Mouse (Mus musculus): ENCODE measurements around the gene Foxq1.

The Foxq1 gene

DNA sequence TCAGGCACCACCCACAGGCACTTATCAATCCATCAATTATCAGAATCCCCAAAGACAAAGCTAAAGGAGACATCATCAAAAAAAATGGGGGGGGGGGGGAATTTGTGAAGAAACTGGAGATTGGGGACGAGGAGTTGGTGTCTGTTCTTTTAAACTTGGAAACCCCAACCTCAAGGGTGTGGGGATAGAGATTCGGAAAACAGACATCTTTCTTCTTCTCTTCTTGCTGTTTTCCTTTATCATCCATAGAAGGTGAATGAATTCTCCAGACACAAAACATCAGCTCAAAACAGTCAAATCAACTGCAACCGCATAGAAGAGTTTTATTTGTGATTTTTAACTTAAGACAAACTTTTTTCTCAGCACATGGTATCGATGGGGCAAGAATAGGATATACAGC lies at the start of gene Foxq1:
Gene Foxq1, plus strand, starts transcription at position 301 of the 400 bp plus-strand sequence.
- DNase-seq (ENCODE audit: low read depth, low spot score) = no peak

DNA sequence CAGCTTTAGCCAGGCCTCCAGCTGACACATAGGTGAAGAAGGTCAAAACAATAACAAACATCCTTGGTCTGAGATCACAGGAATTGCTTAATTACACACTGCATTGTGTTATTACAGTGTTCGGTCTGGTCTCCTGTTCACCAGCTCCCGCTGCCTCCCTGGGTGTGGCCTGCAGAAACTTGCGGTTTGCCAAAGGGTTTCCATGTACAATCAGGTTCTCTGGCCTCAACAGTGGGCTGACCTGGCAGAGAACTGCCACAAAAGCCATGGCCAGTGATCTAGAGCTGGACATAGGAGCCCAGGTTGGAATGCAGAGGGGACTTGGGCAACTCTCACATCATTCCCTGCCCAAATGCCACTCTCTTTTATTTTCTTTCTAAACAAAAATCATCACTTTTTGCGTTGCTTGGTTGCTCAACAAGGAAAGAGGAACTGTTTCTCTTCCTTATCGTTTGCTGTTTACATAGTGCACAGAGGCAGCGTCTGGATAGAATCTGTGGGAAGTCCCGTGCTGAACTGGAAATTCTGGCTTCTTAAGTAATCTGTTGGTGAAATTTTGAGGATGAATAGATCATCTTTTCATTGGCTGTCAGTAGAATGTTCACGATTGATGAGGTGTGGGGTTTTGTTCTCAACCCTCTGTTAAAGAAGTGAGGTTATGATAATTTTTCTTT lies 49.3 kb upstream of the Foxq1 start:
- DNase-seq (ENCODE audit: low read depth, low spot score) = no peak

DNA sequence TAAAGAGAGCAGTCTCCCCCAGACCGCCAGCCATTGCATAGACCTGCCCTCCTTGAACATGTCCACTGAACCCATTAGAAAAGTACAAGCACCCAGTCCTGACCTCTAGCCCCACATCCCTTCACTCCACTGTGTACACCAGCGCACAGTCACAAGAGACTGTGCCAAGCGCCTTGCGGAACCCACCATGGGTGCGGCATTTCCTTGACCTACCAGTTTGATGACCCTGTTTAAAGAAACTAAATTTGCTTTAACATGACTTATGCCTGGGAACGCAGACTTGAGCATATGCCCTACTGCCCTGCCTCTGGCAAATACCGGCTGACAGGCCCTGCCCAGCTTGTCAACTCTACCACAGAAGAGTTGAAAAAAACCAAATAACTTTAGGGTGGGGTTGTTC lies 40.7 kb upstream of the Foxq1 start:
- DNase-seq (ENCODE audit: low read depth, low spot score) = no peak

DNA sequence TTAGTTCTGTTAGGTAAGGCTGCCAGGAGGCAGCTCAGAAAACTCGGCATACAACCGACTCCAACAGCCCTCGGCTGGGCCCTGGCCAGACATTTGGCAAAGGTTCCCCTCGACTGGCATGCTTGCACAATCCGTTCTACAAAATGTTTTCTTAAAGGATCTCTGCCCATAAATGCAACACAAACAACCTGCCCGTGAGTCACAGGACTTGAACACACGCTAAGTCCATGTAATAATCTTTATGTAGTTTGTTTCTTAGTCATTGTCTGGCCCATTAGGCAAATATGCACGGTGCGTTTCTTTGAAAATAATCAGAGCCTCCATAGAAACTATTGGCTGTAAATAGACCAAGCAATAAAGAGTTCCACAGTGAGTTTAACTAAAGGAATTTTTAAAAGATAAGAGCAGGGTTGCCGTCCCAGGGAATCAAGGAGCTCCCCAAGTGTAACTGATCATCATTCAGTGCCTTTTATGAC lies 37.5 kb upstream of the Foxq1 start:
- no peak for DNase-seq (ENCODE audit: low read depth, low spot score)

DNA sequence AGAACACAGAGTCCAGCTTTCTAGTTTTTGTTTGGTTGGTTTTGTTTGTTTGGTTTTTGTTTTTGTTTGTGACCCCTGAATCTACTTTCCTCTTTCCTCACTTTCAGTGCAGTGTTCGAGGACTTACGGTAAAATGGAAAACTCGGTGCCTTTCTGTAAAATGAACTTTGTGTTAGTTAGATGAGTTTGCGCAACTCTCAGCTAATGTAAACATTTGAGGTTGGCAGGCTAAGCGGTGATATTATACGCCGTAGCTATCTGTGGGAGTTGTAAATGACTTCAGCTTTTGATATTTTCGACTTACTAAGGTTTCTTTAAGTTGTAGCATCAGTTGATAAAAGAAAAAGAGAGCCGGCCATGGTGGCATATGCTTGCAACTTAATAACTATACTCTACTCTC lies 37.0 kb upstream of the Foxq1 start:
- no peak for DNase-seq (ENCODE audit: low read depth, low spot score)

DNA sequence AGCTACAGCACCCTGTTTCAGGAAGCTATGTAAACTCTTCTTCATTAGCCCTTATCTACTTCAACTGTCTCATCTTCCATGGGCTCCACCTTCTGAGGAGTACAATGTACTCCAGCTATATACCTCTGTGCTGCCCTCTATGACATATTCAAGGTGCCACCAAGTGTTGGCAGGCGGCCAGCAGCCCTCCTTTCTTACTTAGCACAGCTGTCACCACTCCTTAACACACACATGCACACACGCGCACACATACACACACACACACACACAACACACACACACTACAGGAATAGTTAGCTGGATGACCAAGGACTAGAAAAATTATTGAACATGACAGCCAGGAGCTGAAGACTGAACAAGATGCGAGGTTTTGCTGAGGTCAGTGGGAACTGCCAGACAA lies 31.0 kb upstream of the Foxq1 start:
- no peak for DNase-seq (ENCODE audit: low read depth, low spot score)

DNA sequence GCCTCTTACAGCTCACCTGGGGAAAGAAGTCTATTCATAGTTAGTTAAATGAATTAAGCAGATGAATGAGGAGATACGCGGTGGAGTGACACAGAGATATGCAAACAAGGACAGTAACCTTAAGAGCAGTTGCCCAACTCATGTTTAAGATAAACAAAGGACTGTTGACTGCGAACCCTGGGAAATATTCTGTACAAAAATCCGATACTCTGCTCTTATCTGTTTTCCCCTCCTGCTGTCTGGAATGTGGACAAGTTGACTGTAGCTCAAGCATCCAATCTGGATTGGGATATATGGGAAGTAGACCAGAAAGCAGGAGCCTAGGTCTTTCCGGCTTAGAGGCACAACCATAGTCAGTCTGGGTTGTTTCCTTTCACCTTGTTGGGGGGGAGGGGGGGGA lies 24.7 kb upstream of the Foxq1 start:
- DNase-seq (ENCODE audit: low read depth, low spot score) = no peak

DNA sequence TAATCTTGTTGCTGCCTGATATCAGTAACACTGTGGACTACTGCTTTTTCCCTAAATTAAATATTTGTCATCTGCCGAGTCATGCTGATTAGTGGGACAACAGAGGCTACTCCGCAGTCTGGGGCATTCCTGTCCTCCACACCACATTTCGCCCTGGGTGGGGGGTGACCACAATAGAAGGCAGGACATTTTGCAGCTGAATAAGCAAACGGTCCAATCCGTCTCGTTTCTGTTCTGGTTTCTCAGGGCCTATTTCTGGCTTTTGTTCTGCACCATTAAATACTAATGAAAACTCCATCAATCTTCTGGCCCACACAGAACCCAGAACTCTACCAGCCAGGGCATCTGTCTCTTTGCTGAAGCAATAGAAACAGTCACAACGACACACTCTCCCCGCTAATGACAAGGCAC lies 24.3 kb upstream of the Foxq1 start:
- DNase-seq (ENCODE audit: low read depth, low spot score) = no peak

DNA sequence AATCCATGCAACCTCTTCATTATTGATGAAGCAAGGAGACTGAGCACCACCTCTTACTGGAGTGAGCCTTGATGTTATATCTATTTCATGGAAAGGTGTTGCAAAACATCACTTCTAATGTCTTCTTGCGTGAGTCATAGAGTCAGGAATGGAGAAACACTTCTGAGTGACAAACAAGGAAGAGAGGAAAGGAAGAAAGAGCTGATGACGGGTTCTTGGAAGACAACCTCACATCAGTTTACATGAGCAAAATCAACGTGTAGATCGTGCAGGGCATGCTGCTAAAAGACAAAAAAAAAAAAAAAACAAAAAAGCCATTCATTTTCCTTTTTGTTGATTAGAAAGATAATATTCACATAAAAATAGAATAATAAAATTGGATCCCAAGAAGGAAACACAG lies 21.2 kb upstream of the Foxq1 start:
- DNase-seq (ENCODE audit: low read depth, low spot score) = no peak

DNA sequence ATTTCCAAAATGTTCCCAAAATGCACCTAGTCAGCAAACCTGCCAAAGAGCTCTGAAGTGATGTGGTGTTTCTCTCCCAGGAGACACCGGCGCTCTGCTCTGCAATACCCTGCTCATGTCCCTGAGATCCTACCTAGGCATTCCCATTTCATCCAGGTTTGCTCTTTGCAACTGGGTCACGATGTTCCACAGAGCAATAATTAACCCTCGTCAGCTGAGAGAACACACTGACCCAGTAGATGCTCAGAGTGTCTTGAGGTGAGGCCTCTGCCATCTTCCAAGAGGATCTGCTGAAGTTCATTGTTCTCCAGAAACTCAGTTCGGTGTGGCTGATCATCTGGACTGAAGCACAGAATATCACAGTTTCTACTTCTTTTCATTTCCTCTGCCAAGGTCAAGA lies 12.9 kb upstream of the Foxq1 start:
- DNase-seq (ENCODE audit: low read depth, low spot score) = no peak

DNA sequence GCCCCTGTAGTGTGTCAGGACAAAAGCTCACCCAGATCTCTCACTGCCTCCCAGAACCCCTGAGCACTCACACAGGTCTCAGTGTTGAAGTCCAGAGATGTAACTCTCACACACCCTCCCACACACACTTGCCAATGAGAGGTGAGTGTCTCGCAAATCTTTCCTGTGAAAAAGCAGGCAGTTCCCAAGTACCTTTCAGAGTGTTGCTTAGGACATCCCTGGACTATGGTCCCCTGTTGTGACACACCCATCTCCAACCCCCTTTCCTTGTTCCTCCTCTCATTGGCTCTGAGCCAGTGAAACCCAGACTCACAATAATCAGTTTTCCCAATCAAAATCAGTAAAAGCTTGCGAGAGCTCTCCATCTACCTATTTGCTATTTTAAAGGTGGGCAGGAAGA lies 9.2 kb upstream of the Foxq1 start:
- no peak for DNase-seq (ENCODE audit: low read depth, low spot score)

DNA sequence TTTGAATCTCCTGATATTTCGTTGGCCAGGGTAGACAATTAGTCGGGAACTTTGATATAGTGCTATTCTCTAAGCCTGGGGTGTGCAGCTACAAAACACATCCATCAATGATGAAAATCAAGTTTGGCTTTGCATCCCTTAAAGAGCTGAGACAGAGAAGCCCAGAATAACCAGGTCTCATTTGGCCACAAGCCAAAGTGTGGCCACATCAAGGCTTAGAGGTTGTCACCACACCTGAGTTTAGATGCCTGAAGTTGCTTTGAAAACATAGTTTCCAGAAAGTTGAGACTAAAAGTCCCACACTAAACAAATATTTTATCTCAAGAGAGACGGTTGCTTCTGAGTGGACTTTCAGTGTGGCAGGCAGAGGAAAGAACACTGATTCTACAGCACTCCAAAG lies 8.7 kb upstream of the Foxq1 start:
- DNase-seq (ENCODE audit: low read depth, low spot score) = no peak

DNA sequence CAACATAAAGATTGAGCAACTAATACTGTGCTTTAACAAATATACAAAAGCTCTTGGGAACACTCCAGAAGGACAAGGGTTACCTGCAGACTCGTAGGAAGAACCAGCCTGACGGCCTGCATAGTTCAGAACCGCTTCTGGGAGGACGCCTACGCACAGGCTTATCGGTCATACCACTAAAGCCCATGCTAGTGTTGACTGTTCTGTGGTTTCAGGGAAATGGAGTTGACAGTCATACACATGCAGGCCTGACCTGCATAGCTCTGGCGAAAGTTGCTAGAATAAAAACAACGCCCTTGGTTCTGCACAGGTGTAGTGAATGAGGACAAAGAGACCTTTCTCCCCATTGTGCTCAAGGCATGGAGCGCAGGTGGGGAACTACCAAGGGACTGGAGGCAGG lies 8.3 kb upstream of the Foxq1 start:
- no peak for DNase-seq (ENCODE audit: low read depth, low spot score)

DNA sequence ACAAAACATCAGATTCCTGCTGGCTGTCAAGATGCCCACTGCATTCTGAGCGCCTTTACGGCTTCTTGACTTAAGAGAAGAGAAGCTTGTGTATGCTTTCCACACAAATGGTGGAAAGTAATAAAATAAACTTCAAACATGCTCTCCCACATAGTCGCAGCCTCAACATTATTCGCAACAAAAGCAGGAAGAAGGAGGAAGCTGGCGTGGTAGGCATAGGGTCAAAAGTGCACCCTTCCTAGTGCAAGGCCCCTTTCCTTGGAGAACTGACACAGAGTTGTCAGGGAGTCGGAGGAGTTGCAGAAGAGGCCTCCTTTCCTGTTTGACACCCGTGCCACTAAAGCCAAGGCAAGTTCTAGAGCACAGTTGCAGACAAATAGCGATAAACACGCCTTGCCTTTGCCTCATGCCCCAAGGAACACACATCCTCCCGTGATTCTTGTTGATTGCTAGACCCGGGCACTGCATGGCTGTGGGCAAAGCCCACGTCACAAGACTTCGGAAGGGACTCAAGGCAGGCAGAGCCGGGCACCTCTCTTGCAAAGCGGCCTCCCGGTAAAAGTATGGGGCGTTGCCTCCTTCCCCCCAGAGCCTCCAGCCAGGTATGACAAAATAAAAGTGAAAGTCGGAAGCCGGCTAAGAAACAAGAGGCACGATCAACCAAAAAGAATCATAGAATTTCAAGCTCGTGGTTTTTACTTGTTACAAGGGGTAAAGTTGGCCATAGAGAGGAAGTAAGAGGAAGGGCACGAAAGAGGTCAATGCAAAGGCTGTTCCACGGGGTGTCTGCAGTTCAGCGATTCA lies 1.2 kb downstream of the Foxq1 start:
- DNase-seq (ENCODE audit: low read depth, low spot score) = no peak

DNA sequence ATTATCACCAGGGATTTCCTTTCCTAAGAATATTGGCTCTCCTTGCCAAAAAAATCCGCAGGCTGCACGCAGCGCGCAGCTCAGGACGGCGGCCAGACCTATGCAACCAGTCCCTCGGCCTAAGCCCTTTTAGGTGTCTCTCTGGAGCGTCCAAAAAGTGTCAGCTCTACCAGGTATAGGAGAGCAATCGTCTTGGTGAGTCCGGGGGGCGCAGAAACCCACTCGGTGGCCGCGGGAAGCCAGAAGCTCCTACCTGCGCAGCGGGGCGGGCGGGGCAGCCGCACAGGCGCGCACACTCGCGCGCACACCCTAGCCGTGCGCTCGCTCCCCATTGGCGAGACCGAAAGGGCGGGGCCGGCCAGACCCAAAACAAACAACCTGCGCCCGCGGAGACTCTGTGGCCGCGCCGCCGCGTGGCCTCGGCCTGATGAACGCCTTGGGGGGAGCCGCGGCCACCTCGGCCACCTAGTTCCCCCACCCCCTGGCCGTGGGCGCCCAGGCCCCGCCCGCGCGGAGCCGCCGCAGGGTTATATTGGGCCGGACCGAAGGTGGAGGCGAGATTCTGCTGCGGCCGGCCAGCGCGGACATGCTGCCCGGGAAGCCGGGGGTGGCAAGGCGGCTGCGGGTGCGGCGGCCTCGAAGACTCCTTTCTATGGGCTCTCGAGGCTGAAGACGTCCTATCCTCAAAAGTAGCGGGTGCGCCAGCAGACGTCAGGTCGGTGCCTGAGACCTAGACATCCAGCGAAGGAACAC lies 2.0 kb downstream of the Foxq1 start:
- DNase-seq (ENCODE audit: low read depth, low spot score) = no peak

DNA sequence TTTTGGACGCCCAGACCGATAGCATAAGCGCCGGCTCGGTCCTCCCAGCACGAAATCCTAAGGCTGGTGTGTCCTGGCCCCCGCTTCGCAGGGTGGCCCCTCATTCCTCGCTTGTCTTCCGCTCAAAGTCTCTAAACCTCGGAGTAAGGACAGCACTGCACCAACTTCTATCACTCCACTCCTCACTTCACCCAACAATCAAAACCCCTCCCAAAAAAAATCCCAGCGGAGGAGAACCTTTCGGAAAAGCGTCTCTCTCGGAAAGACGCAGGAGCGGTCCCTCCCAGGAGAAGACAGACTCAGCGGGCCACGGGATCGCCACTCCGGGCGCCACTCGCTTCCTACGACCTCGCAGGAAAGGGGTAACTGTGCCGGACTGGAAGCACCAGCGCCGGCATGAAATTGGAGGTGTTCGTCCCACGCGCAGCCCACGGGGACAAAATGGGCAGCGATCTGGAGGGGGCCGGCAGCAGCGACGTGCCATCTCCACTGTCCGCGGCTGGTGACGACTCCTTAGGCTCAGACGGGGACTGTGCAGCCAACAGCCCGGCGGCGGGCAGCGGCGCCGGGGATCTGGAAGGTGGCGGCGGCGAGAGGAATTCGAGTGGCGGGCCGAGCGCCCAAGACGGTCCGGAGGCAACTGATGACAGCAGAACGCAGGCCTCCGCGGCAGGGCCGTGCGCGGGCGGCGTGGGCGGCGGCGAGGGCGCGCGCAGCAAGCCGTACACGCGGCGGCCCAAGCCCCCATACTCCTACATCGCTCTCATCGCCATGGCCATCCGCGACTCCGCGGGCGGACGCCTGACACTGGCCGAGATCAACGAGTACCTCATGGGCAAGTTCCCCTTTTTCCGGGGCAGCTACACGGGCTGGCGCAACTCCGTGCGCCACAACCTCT lies 2.8 kb downstream of the Foxq1 start, which contains the start of gene A530084C06Rik:
Gene A530084C06Rik, minus strand, starts transcription at position 813 of the 898 bp plus-strand sequence.
- no peak for DNase-seq (ENCODE audit: low read depth, low spot score)

DNA sequence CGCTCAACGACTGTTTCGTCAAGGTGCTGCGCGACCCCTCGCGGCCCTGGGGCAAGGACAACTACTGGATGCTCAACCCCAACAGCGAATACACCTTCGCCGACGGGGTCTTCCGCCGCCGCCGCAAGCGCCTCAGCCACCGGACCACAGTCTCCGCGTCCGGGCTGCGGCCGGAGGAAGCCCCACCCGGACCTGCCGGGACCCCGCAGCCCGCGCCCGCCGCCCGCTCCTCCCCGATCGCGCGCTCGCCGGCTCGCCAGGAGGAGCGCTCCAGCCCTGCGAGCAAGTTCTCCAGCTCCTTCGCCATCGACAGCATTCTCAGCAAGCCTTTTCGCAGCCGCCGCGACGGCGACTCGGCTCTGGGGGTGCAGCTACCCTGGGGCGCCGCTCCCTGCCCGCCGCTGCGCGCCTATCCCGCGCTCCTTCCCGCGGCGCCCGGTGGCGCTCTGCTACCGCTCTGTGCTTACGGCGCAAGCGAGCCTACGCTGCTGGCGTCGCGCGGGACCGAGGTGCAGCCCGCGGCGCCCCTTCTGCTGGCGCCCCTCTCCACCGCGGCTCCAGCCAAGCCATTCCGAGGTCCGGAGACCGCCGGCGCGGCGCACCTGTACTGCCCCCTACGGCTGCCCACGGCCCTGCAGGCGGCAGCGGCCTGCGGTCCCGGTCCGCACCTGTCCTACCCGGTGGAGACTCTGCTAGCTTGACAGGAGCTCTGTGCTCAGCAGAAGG lies 3.6 kb downstream of the Foxq1 start:
- no peak for DNase-seq (ENCODE audit: low read depth, low spot score)

DNA sequence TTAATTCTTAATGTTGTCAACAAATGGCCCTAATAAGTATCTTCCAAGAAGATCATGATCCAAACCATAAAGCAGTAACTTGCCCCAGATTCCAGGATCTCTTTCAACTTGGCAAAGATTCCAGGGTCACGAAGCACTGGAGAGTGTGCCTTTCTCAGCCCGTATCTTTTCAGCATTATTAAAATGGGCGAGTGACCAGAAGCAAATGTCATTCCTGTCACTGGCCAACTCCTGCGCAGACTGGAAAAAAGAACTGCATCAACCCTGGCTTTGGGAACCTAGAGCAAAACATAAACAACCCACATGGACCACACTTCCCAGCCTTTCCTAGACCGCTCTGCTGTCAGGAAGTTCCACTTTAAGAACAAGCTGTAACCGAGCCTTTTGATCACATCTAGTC lies 8.5 kb downstream of the Foxq1 start:
- DNase-seq (ENCODE audit: low read depth, low spot score) = no peak

DNA sequence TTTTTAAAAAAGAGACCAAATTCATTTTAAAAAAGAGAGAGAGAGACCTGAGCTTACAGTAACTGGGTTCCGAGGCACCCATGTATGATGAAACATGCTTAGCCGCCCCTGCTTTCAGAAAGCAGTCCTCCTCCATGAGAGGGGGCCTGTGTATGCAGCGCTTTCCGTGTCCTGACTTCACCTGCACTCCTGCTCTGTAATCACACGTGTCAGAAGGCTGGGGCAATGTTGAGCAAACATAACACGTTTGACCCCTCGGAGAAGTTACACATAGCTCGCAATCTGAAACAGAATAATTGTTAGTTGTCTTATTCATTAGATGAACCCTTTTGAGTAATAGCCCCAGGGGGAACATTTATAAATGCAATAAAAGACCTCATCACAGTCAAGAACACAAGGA lies 11.2 kb downstream of the Foxq1 start:
- no peak for DNase-seq (ENCODE audit: low read depth, low spot score)

DNA sequence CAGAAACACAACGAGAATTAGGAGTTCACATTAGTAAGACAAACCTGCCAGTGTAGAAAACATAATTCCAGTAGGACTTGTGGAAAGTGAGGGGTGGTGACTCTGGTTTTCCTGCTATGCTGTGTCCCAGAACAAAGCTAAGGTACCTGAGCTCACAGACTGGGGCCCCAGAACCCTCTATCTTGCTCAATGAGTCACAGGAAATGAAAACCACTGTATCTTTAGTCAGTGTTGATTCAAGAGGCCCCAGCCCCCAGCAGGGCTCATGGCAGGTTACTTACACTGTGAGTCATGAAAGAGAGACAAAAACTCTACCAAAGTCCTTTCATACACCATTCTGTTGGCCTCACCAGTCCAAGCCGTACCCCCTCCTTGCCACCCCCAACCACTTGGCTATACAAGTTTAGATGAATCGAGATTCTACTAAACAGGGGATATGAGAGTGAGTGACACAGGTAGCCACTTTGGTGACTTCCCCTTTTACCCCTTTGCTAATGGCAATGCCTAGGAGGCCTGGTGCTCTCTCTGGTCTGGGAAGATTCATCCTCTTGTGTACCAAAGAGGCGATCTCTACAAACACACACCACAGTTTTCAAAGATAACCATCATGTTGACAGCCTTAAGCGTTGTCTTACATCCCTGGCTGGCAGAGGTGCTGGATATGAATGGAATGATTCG lies 11.8 kb downstream of the Foxq1 start:
- no peak for DNase-seq (ENCODE audit: low read depth, low spot score)

Measured in retina, adult 2 months (tissue).